Mouse (Mus musculus): ENCODE data around the gene Nipbl. TPM values are rescaled to one million over a fixed set of nuclear protein-coding genes. Genes with fewer than 3 reads are reported as not detected.
A peak's percentile ranks its signal among the peaks of the same experiment; 100 is the strongest.

Gene Nipbl
- polyA plus RNA-seq, 1 experiment from 2014 or later: 6.2 TPM

DNA sequence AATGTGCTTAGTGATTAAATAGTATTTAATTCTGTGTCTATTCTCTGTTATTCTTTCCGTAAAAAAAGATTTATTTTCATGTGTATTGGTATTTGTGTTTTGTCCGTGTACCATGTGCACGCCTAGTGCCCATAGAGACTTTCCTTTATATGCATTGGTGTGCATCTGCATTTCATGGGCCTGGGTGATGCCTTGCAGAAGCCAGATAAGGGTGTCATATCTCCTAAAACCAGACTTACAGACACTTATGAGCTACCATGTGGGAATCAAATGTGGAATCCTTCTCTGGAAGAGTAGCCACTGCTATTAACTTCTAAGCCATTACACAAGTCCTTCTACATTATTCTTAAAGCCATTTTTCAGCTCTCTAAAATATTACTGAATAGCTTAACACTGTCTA, 112.7 kb downstream of the Nipbl start:
- no peaks in the 10 kb centered on the region for H3K27me3 ChIP-seq (ENCODE audit: control insufficient read depth, insufficient read depth, low read depth, low read length)
- peaks cover 31% of the 10 kb centered on the region for H3K36me3 ChIP-seq (ENCODE audit: control insufficient read depth, insufficient read depth)
- WGBS (ENCODE audit: insufficient replicate concordance): 45% methylated on average over 3 of the region's 3 CpGs
- ATAC-seq (ENCODE audit: low read depth): peak; percentile 99
- H3K4me1 ChIP-seq (ENCODE audit: control insufficient read depth, low read depth, low read length): peaks cover 2% of the 10 kb centered on the region
- no peak overlapping the region for H3K4me2 ChIP-seq (ENCODE audit: low read depth, low read length)
- H3K9me3 ChIP-seq (replicated peaks; ENCODE audit: control insufficient read depth, low read length): no peaks in the 10 kb centered on the region
- no peak overlapping the region for H3K27ac ChIP-seq (ENCODE audit: low read length)
- no peak overlapping the region for H3K9ac ChIP-seq (ENCODE audit: low read depth, low read length)
- no peak overlapping the region for H3K4me3 ChIP-seq (ENCODE audit: low read depth, low read length)

DNA sequence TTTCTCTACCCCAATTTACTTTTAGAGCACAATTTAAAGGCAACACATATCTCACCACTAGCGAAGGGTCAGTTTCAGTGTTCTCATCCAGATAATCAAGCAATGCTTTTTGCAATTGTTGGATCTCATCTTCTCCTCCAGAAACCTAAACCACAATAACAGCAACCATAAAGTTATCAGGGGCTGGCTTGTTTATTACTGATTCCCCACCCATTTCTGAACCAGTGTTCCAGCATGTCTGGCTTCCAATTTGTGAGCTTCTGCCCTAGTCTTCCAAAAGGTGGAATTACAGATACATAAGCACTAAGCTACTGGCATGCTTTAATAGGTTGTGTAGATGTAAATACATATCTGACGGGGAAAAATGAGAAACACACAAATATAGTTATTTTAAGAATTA, 118.6 kb downstream of the Nipbl start:
- no peak overlapping the region for H3K4me2 ChIP-seq (ENCODE audit: low read depth, low read length)
- H3K9me3 ChIP-seq (replicated peaks; ENCODE audit: control insufficient read depth, low read length): no peaks in the 10 kb centered on the region
- ATAC-seq (ENCODE audit: low read depth): no peak
- no peak overlapping the region for H3K27ac ChIP-seq (ENCODE audit: low read length)
- 43% methylated on average over 2 of the region's 2 CpGs for WGBS (ENCODE audit: insufficient replicate concordance)
- H3K36me3 ChIP-seq (ENCODE audit: control insufficient read depth, insufficient read depth): peaks cover 34% of the 10 kb centered on the region
- no peaks in the 10 kb centered on the region for H3K27me3 ChIP-seq (ENCODE audit: control insufficient read depth, insufficient read depth, low read depth, low read length)
- H3K4me3 ChIP-seq (ENCODE audit: low read depth, low read length): no peak overlapping the region
- H3K9ac ChIP-seq (ENCODE audit: low read depth, low read length): no peak overlapping the region
- no peaks in the 10 kb centered on the region for H3K4me1 ChIP-seq (ENCODE audit: control insufficient read depth, low read depth, low read length)

DNA sequence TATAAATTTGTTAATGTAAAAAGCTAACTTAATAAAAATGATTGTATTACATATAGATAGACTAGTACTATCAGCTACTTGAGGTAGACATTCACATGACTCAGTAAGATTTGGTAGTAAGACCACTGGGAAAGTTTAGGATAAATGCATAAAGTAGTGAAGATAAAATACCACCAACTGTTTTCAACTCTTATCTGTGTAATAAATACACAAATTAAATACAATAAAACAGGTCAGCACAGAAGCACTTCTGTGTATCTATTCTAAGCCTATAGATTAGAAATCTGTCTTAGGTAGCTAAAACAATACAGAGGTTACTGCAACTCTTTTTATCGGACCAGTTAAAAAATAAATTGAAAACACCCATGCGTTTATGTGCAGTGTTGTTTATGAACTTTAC, 119.4 kb downstream of the Nipbl start:
- no peaks in the 10 kb centered on the region for H3K9me3 ChIP-seq (replicated peaks; ENCODE audit: control insufficient read depth, low read length)
- no peaks in the 10 kb centered on the region for H3K4me1 ChIP-seq (ENCODE audit: control insufficient read depth, low read depth, low read length)
- no peak overlapping the region for H3K27ac ChIP-seq (ENCODE audit: low read length)
- H3K4me2 ChIP-seq (ENCODE audit: low read depth, low read length): no peak overlapping the region
- ATAC-seq (ENCODE audit: low read depth): no peak
- H3K27me3 ChIP-seq (ENCODE audit: control insufficient read depth, insufficient read depth, low read depth, low read length): no peaks in the 10 kb centered on the region
- WGBS (ENCODE audit: insufficient replicate concordance): 76% methylated on average over 2 of the region's 2 CpGs
- no peak overlapping the region for H3K4me3 ChIP-seq (ENCODE audit: low read depth, low read length)
- H3K36me3 ChIP-seq (ENCODE audit: control insufficient read depth, insufficient read depth): peaks cover 37% of the 10 kb centered on the region
- no peak overlapping the region for H3K9ac ChIP-seq (ENCODE audit: low read depth, low read length)

DNA sequence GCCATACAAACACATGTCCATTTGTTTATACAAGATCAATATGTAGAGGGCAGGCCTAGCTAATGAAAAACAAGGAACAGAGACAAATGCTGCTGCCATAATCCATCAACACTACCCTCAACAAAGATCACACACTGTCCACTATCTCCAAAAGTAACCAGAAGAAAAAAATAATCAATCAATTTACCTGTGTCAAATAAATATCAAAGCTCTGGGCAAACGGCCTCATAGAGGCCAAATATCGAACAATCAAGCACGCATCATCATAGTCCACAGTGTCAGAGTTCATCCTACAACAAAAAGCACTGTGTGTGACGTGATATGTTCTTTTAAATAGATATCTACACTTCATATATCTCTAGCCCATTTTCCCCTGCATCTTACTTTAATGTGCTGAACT, 120.2 kb downstream of the Nipbl start:
- Histone ChIP-seq H3K4me3 (ENCODE audit: low read depth, low read length) (no peak overlapping the region), H3K9ac (ENCODE audit: low read depth, low read length) (no peak overlapping the region), H3K4me1 (ENCODE audit: control insufficient read depth, low read depth, low read length) (no peaks in the 10 kb centered on the region), H3K4me2 (ENCODE audit: low read depth, low read length) (no peak overlapping the region), H3K36me3 (ENCODE audit: control insufficient read depth, insufficient read depth) (peaks cover 34% of the 10 kb centered on the region), H3K9me3 (replicated peaks; ENCODE audit: control insufficient read depth, low read length) (no peaks in the 10 kb centered on the region), H3K27ac (ENCODE audit: low read length) (no peak overlapping the region), H3K27me3 (ENCODE audit: control insufficient read depth, insufficient read depth, low read depth, low read length) (no peaks in the 10 kb centered on the region)
- no peak for ATAC-seq (ENCODE audit: low read depth)
- WGBS (ENCODE audit: insufficient replicate concordance): 76% methylated on average over 4 of the region's 4 CpGs

DNA sequence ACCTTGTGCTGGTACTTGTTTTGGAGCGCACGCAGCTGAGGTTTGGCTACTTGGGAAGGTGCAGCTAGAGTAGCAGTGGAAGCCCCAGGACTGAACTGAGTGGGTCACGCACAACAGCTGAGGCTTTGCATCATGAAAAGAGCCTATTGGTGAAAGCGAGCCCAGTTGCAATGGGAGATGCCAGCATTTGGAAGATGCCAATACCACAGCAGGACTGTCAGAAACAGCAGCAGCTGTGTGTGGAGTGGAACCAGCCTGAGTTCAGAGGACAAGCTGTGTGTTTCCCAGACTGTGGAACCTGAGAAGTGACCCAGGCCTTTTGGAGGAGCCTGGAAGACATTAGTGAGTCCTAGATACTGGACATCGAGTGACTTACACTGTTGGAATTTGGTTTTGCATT, 122.8 kb downstream of the Nipbl start:
- H3K9ac ChIP-seq (ENCODE audit: low read depth, low read length): no peak overlapping the region
- H3K36me3 ChIP-seq (ENCODE audit: control insufficient read depth, insufficient read depth): peaks cover 28% of the 10 kb centered on the region
- no peak overlapping the region for H3K4me3 ChIP-seq (ENCODE audit: low read depth, low read length)
- no peaks in the 10 kb centered on the region for H3K27me3 ChIP-seq (ENCODE audit: control insufficient read depth, insufficient read depth, low read depth, low read length)
- no peaks in the 10 kb centered on the region for H3K9me3 ChIP-seq (replicated peaks; ENCODE audit: control insufficient read depth, low read length)
- no peaks in the 10 kb centered on the region for H3K4me1 ChIP-seq (ENCODE audit: control insufficient read depth, low read depth, low read length)
- no peak overlapping the region for H3K27ac ChIP-seq (ENCODE audit: low read length)
- no peak overlapping the region for H3K4me2 ChIP-seq (ENCODE audit: low read depth, low read length)
- WGBS (ENCODE audit: insufficient replicate concordance): 88% methylated on average over 5 of the region's 5 CpGs
- ATAC-seq (ENCODE audit: low read depth): no peak

DNA sequence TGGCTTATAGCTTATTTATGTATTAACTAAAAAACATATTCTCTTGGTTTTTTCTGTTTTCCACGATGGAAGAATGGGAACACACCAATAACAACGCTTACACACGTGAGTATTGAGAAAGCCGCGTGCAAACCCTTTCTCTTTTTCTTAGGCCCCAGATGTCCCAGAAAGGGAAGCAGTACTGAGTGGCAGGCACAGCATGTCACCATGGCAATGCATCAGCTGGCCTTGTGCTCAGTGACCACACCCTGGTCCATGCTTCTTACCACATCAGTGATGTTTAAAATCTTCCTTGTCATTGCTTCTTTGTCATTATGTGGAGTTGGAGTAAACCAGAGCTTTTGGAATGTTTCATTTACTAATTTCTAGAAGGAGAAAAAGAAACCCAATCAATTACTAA, 125.1 kb downstream of the Nipbl start:
- no peaks in the 10 kb centered on the region for H3K9me3 ChIP-seq (replicated peaks; ENCODE audit: control insufficient read depth, low read length)
- no peak overlapping the region for H3K4me2 ChIP-seq (ENCODE audit: low read depth, low read length)
- H3K4me1 ChIP-seq (ENCODE audit: control insufficient read depth, low read depth, low read length): no peaks in the 10 kb centered on the region
- no peak overlapping the region for H3K4me3 ChIP-seq (ENCODE audit: low read depth, low read length)
- 91% methylated on average over 5 of the region's 5 CpGs for WGBS (ENCODE audit: insufficient replicate concordance)
- ATAC-seq (ENCODE audit: low read depth): no peak
- H3K9ac ChIP-seq (ENCODE audit: low read depth, low read length): no peak overlapping the region
- peaks cover 23% of the 10 kb centered on the region for H3K36me3 ChIP-seq (ENCODE audit: control insufficient read depth, insufficient read depth)
- no peaks in the 10 kb centered on the region for H3K27me3 ChIP-seq (ENCODE audit: control insufficient read depth, insufficient read depth, low read depth, low read length)
- H3K27ac ChIP-seq (ENCODE audit: low read length): no peak overlapping the region

DNA sequence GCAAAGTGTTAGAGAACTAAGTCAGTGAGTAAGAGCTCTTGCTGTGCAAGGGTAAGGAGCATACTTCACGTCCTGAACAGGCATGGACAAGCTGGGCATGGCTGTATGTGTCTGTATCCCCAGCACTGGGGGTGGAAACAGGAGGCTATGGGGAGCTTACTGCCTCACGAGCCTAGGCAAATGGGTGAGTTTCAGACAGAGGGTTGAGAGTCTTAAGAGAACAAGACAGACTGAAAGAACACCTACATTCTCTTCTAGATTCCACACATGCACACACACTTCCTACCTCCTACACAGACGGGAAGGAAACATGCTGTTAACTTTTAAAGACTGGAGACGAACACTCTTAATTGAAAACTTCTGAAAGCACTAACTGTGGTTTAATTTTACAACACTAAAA, 126.9 kb downstream of the Nipbl start:
- Histone ChIP-seq H3K9me3 (replicated peaks; ENCODE audit: control insufficient read depth, low read length) (no peaks in the 10 kb centered on the region), H3K36me3 (ENCODE audit: control insufficient read depth, insufficient read depth) (peaks cover 16% of the 10 kb centered on the region), H3K27ac (ENCODE audit: low read length) (no peak overlapping the region), H3K4me2 (ENCODE audit: low read depth, low read length) (no peak overlapping the region), H3K9ac (ENCODE audit: low read depth, low read length) (no peak overlapping the region), H3K4me3 (ENCODE audit: low read depth, low read length) (no peak overlapping the region), H3K27me3 (ENCODE audit: control insufficient read depth, insufficient read depth, low read depth, low read length) (no peaks in the 10 kb centered on the region), H3K4me1 (ENCODE audit: control insufficient read depth, low read depth, low read length) (no peaks in the 10 kb centered on the region)
- WGBS (ENCODE audit: insufficient replicate concordance): 85% methylated on average over 4 of the region's 4 CpGs
- no peak for ATAC-seq (ENCODE audit: low read depth)

DNA sequence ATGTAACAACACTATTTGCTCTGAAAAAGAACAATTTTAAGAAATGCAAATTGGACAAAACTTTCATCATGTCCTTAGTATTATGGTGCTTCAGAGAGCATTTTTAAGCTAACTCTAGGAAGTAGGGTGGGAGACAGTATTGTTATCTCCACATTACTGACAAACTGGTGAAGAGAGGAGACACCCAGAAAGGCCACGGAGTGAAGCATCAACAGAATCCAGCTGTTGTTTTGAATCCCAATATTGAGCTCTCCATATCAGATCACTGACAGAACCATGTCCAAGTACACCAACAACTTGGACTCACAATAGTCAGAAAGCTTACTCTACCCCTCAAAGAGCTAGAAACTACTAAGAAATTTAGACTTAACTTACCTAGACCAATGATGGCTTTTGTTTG, 138.8 kb downstream of the Nipbl start:
- Histone ChIP-seq H3K9ac (ENCODE audit: low read depth, low read length) (no peak overlapping the region), H3K36me3 (ENCODE audit: control insufficient read depth, insufficient read depth) (peaks cover 25% of the 10 kb centered on the region), H3K4me2 (ENCODE audit: low read depth, low read length) (no peak overlapping the region), H3K9me3 (replicated peaks; ENCODE audit: control insufficient read depth, low read length) (no peaks in the 10 kb centered on the region), H3K27me3 (ENCODE audit: control insufficient read depth, insufficient read depth, low read depth, low read length) (no peaks in the 10 kb centered on the region), H3K27ac (ENCODE audit: low read length) (no peak overlapping the region), H3K4me1 (ENCODE audit: control insufficient read depth, low read depth, low read length) (no peaks in the 10 kb centered on the region), H3K4me3 (ENCODE audit: low read depth, low read length) (no peak overlapping the region)
- 58% methylated on average over 1 of the region's 1 CpGs for WGBS (ENCODE audit: insufficient replicate concordance)
- ATAC-seq (ENCODE audit: low read depth): no peak

DNA sequence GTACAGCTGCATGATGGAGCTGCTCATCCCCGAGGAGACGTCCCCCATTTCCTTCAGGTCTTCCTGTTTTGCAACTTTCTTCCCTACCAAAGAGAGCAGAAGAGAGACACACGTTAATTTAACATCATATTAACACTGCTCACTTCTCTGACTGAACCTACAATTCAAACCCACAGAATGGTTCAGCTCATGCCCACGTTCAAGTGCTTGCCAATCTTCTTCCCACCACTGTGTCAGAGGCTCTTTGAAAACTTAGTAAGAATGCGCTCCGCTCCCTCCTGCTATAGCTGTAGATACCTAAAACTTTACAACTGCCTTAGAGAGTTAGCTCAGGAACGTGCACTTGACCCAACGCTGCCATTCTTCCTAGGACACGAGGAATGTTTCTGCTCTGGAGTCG, 141.3 kb downstream of the Nipbl start:
- no peaks in the 10 kb centered on the region for H3K9me3 ChIP-seq (replicated peaks; ENCODE audit: control insufficient read depth, low read length)
- no peak for ATAC-seq (ENCODE audit: low read depth)
- WGBS (ENCODE audit: insufficient replicate concordance): 84% methylated on average over 10 of the region's 10 CpGs
- no peaks in the 10 kb centered on the region for H3K27me3 ChIP-seq (ENCODE audit: control insufficient read depth, insufficient read depth, low read depth, low read length)
- no peaks in the 10 kb centered on the region for H3K4me1 ChIP-seq (ENCODE audit: control insufficient read depth, low read depth, low read length)
- H3K4me3 ChIP-seq (ENCODE audit: low read depth, low read length): no peak overlapping the region
- peaks cover 30% of the 10 kb centered on the region for H3K36me3 ChIP-seq (ENCODE audit: control insufficient read depth, insufficient read depth)
- H3K9ac ChIP-seq (ENCODE audit: low read depth, low read length): no peak overlapping the region
- no peak overlapping the region for H3K27ac ChIP-seq (ENCODE audit: low read length)
- no peak overlapping the region for H3K4me2 ChIP-seq (ENCODE audit: low read depth, low read length)

DNA sequence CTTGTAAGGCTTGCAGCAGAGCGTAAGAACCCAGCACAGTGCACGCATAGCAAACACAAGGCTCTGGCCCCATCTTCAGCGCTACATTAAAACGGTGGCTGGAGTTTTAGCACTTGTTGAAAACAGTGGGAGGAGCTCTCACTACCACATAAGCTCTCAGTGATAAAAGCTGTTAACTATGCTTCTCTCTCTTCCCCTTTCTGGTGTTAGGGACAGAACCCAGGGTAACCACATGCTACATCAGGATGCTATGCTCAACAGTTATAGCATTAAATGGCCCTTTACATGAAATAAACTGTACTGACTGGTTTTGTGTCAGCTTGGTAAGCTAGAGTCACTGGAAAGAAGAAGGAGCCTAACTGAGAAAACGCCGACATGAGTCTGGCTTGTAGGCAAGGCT, 150.1 kb downstream of the Nipbl start:
- H3K9ac ChIP-seq (ENCODE audit: low read depth, low read length): no peak overlapping the region
- no peak overlapping the region for H3K4me3 ChIP-seq (ENCODE audit: low read depth, low read length)
- H3K27me3 ChIP-seq (ENCODE audit: control insufficient read depth, insufficient read depth, low read depth, low read length): no peaks in the 10 kb centered on the region
- peaks cover 42% of the 10 kb centered on the region for H3K36me3 ChIP-seq (ENCODE audit: control insufficient read depth, insufficient read depth)
- H3K27ac ChIP-seq (ENCODE audit: low read length): no peak overlapping the region
- no peaks in the 10 kb centered on the region for H3K9me3 ChIP-seq (replicated peaks; ENCODE audit: control insufficient read depth, low read length)
- WGBS (ENCODE audit: insufficient replicate concordance): 91% methylated on average over 6 of the region's 6 CpGs
- no peak for ATAC-seq (ENCODE audit: low read depth)
- H3K4me2 ChIP-seq (ENCODE audit: low read depth, low read length): no peak overlapping the region
- no peaks in the 10 kb centered on the region for H3K4me1 ChIP-seq (ENCODE audit: control insufficient read depth, low read depth, low read length)
